Mouse (Mus musculus) spleen, postnatal 4 days (tissue): ENCODE results near the gene Pwp2.
"Not testable (repeated sequence)": the region's sequence is repeated elsewhere in the genome, so short reads cannot be mapped to it uniquely, and the experiment has no call there.

Experiments
- DNase-seq, 2 experiments: peaks; one replicate each; pipeline ENCODE4 v3.0.0; 2022; ENCODE audit warnings: low spot score in 2 of 2

Gene Pwp2

GRCm38 (mm10) chr10:78140251-78140600 lies 44.7 kb downstream of the Pwp2 start:
- no peak for DNase-seq

GRCm38 (mm10) chr10:78139572-78140250 lies 45.2 kb downstream of the Pwp2 start:
- DNase-seq, result peak in 1 of 2 experiments; percentile 51

GRCm38 (mm10) chr10:78138812-78139523 lies 46.0 kb downstream of the Pwp2 start:
- DNase-seq, result peak in 1 of 2 experiments; percentile 53

- no peak for DNase-seq
These were observed 47.8 kb downstream of the Pwp2 start for GRCm38 (mm10) chr10:78137191-78137590.

- no peak for DNase-seq
These were observed 49.0 kb downstream of the Pwp2 start for GRCm38 (mm10) chr10:78135947-78136346.

- DNase-seq, result peak in 1 of 2 experiments; percentile 39
These were observed 49.8 kb downstream of the Pwp2 start for GRCm38 (mm10) chr10:78134975-78135798.

GRCm38 (mm10) chr10:78134400-78134799 lies 50.5 kb downstream of the Pwp2 start:
- no peak for DNase-seq

GRCm38 (mm10) chr10:78129998-78130397 lies 55.0 kb downstream of the Pwp2 start:
- peak in 1 of 2 experiments; percentile 55 for DNase-seq

- peak in 1 of 2 experiments; percentile 53 for DNase-seq
These were observed 55.5 kb downstream of the Pwp2 start for GRCm38 (mm10) chr10:78129423-78129822.

GRCm38 (mm10) chr10:78128647-78129046 lies 56.3 kb downstream of the Pwp2 start:
- DNase-seq, result peak in 1 of 2 experiments; percentile 52

- no peak for DNase-seq
These were observed 57.0 kb downstream of the Pwp2 start for GRCm38 (mm10) chr10:78127931-78128330.

- DNase-seq, result no peak
These were observed 57.7 kb downstream of the Pwp2 start for GRCm38 (mm10) chr10:78127046-78127870.

- no peak for DNase-seq
These were observed 58.6 kb downstream of the Pwp2 start for GRCm38 (mm10) chr10:78126311-78126710.

GRCm38 (mm10) chr10:78125061-78125460 lies 59.9 kb downstream of the Pwp2 start:
- not testable (repeated sequence) for DNase-seq

GRCm38 (mm10) chr10:78124137-78124536 lies 60.8 kb downstream of the Pwp2 start:
- peak in 1 of 2 experiments; percentile 47 for DNase-seq
